Mouse (Mus musculus) midbrain, embryonic 12.5 days (tissue): ENCODE data around the gene Apeh. TPM values are rescaled to one million over a fixed set of nuclear protein-coding genes. Genes with fewer than 3 reads are reported as not detected.

Experiments used
- ATAC-seq: fragments of 200-750 bp; cut with Nextera tagmentation; 2 replicates; pipeline ENCODE4 v1.8.0; 2017; ENCODE audit warnings: low read depth, moderate TSS enrichment, moderate library complexity; ENCODE audit not compliant: low FRiP score
- H3K27ac ChIP-seq: fragments of 300-500 bp; sonication (generic); replicated peaks from 2 replicates; pipeline ENCODE4 v1.5.1; 2016; ENCODE audit warnings: mild to moderate bottlenecking
- H3K27me3 ChIP-seq: fragments of 300-500 bp; sonication (generic); 2 replicates; pipeline ENCODE4 v1.6.1; 2016; ENCODE audit warnings: mild to moderate bottlenecking
- H3K36me3 ChIP-seq: fragments of 300-500 bp; sonication (generic); 2 replicates; pipeline ENCODE4 v1.6.1; 2016
- H3K4me1 ChIP-seq: fragments of 300-500 bp; sonication (generic); 2 replicates; pipeline ENCODE4 v1.6.1; 2016
- H3K4me2 ChIP-seq: fragments of 300-500 bp; sonication (generic); replicated peaks from 2 replicates; pipeline ENCODE4 v1.6.1; 2016; ENCODE audit warnings: mild to moderate bottlenecking, moderate library complexity
- H3K4me3 ChIP-seq: fragments of 300-500 bp; sonication (generic); 2 replicates; pipeline ENCODE4 v1.5.1; 2016; ENCODE audit warnings: mild to moderate bottlenecking
- H3K9ac ChIP-seq: fragments of 300-500 bp; sonication (generic); replicated peaks from 2 replicates; pipeline ENCODE4 v1.6.1; 2016; ENCODE audit warnings: mild to moderate bottlenecking, moderate library complexity
- H3K9me3 ChIP-seq: fragments of 300-500 bp; sonication (generic); 2 replicates; pipeline ENCODE4 v1.6.1; 2016; ENCODE audit warnings: mild to moderate bottlenecking
- WGBS: fragments of 180-500 bp; shearing (Covaris S2); methylation state at CpG from one replicate; pipeline ENCODE4 v1.1.7; 2016; 5-methylcytosine and 5-hydroxymethylcytosine counted together
- polyA plus RNA-seq: library from polyadenylated mRNA; unstranded; fragments of >200 nt; fragmentation: Nextera tagmentation; extraction: Ambion mirVana; gene quantifications from 2 replicates; pipeline ENCODE4 v1.2.1, GENCODE M21; 2016

Gene Apeh
- polyA plus RNA-seq, 1 experiment from 2014 or later, result 63.2 TPM

DNA sequence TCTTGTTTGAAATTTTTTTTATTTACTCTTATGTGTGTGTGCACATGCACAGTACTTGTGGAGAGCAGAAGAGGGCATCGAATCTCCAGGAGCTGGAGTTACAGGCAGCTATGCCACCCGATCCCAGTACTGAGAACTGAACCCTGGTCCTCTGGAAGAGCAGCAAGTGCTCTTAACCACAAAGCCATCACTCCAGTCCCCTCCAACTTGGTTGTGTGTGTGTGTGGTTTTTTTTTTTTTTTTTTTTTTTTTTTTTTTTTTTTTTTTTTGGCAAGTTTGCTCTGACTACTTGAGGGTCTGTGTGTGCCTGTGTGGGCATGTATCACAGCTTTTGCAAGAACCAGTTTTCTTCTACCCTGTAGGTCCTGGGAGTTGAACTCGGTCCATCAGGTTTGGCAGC is 38.0 kb upstream of the Apeh start:
- no peak overlapping the region for H3K9ac ChIP-seq
- WGBS, result 91% methylated on average over 3 of the region's 3 CpGs
- H3K27ac ChIP-seq, result no peak overlapping the region
- no peak overlapping the region for H3K4me3 ChIP-seq
- no peak for ATAC-seq
- H3K9me3 ChIP-seq, result no peaks in the 10 kb centered on the region
- H3K4me1 ChIP-seq, result no peaks in the 10 kb centered on the region
- H3K4me2 ChIP-seq, result no peak overlapping the region
- H3K27me3 ChIP-seq, result 0 out of 2 replicates have a peak, but pooled peaks cover 4% of the 10 kb centered on the region
- peaks cover 15% of the 10 kb centered on the region for H3K36me3 ChIP-seq

DNA sequence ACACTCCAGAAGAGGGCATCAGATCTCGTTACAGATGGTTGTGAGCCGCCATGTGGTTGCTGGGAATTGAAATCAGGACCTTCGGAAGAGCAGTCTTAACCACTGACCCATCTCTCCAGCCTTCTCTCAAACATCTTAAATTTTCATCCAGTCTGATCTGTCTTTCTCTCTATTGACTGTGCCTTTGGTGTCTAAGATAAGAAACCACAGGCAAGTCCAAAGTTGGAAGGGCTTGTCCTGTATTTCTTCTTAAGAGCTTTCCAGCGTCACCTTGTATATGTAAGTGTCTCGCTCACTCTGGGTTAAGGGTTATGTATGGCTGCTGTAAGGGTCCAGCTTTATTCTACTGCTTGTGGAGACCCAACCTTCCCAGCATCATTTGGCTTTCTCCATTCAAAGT is 37.1 kb upstream of the Apeh start:
- no peak overlapping the region for H3K4me3 ChIP-seq
- H3K36me3 ChIP-seq, result peaks cover 6% of the 10 kb centered on the region; the same call in 1 of the 2 replicates
- WGBS, result 91% methylated on average over 5 of the region's 5 CpGs
- no peak overlapping the region for H3K27ac ChIP-seq
- no peak overlapping the region for H3K4me2 ChIP-seq
- no peaks in the 10 kb centered on the region for H3K9me3 ChIP-seq
- 0 out of 2 replicates have a peak, but pooled peaks cover 4% of the 10 kb centered on the region for H3K27me3 ChIP-seq
- no peak for ATAC-seq
- H3K9ac ChIP-seq, result no peak overlapping the region
- no peaks in the 10 kb centered on the region for H3K4me1 ChIP-seq

DNA sequence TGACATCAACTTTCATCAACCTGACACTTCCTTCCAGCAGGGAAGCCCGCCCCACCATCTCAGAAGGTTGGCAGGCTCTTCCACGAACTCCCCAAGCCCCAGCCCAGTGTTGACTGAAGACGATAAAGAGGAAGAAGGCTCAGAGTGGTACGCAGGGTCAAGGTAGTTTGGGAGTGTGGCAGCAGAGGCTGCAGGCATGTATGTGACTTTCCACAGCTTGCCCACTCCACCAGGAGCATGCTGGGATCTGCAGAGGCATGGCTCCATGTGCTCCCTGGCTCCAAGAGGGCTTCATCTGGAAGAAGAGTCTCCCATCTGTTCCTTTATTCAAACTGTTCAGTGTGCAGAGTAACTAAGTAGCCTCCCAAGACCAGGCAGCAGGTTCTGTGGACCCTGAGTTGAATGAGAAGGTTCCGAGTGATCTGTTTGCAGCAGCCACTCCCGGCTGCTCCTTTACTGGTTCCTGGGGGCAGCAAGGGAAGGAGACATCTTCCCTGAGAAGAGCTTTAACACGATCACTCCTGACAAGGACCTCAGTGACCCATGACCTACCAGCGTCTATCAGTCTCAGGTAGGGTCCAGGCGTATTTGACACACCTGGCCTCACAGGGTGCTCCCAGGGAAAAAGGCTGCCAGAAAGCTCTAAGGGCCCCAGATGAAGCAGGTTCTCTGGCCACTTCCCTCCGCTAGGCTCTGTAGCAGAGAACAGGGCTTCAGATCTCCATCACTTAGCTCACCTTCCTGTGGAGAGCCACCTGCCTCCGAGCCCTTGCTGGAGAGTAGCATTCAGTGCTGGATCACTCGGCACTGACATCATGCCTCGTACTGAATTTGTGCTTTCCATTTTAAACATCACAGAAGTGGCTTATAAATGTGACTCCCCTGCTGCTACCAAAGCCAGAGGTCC is 34.9 kb upstream of the Apeh start:
- no peak overlapping the region for H3K27ac ChIP-seq
- 83% methylated on average over 13 of the region's 13 CpGs for WGBS

DNA sequence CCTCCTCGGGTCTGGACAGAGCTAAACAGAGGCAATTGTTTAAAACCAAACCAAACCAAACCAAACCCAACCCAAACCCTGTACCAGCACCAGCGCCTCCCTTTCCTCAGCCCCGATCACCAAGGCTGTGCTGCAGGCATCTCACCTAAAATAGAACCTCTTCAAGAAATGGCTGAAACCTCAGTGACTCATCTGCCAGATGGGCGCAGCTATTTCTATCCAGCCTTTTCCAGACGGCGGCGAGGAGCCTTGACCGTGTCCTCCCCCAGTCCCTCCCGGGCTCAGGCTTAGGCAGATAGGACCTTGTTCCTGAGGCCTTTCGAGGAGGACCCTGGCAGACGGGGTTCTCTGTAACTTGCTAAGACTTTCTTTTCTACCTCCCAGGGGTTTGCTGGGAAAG is 33.8 kb upstream of the Apeh start:
- Histone ChIP-seq H3K27ac (no peak overlapping the region), H3K36me3 (peaks cover 13% of the 10 kb centered on the region), H3K9ac (no peak overlapping the region), H3K4me1 (no peaks in the 10 kb centered on the region), H3K9me3 (no peaks in the 10 kb centered on the region), H3K4me3 (no peak overlapping the region), H3K27me3 (no peaks in the 10 kb centered on the region), H3K4me2 (no peak overlapping the region)
- ATAC-seq, result no peak
- 89% methylated on average over 11 of the region's 11 CpGs for WGBS

More for the DNA sequence above, 34.9 kb upstream of the Apeh start:
- Histone ChIP-seq H3K36me3 (peaks cover 13% of the 10 kb centered on the region), H3K4me3 (no peak overlapping the region), H3K27me3 (no peaks in the 10 kb centered on the region), H3K4me2 (no peak overlapping the region), H3K9ac (no peak overlapping the region), H3K9me3 (no peaks in the 10 kb centered on the region), H3K4me1 (no peaks in the 10 kb centered on the region)
- ATAC-seq, result no peak

DNA sequence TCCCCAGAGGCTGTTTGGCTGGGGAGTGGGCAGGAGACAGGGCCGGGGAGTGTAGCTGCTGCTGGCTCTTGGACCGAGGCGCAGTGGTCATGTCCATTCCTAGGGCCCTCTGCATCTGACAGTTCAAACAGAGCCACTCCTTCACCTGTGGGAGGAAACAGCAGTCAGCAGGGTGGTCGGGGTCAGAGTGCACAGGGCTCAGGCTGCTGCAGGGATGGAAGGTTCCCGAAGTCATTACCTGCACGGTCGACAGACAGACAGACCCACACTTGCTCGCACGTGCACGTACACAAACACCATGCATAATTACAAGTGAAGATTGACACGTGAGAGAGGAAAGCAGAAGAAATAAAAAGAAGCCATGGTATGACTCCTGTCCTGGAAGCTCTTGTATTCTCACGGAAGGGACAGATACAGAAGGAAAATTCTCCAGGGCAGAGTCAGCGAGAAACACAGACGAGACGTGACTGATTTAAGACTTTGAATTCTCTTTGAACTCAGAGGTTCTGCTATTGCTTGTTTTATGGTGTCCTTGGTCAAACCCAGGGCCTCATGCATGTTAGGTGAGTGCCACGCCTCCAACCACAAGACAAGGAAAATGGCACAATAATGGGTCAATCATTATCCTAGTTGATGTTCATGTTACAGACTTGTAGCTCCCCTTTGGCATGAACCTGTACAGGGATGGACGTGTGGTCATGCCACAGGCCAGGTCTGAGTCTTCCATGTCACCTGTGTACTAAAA is 32.2 kb upstream of the Apeh start:
- no peak for ATAC-seq
- no peaks in the 10 kb centered on the region for H3K4me1 ChIP-seq
- no peak overlapping the region for H3K4me3 ChIP-seq
- no peak overlapping the region for H3K27ac ChIP-seq
- no peak overlapping the region for H3K4me2 ChIP-seq
- whole genome bisulfite sequencing, result 88% methylated on average over 17 of the region's 17 CpGs
- H3K27me3 ChIP-seq, result no peaks in the 10 kb centered on the region
- peaks cover 12% of the 10 kb centered on the region for H3K36me3 ChIP-seq
- H3K9ac ChIP-seq, result no peak overlapping the region
- no peaks in the 10 kb centered on the region for H3K9me3 ChIP-seq

DNA sequence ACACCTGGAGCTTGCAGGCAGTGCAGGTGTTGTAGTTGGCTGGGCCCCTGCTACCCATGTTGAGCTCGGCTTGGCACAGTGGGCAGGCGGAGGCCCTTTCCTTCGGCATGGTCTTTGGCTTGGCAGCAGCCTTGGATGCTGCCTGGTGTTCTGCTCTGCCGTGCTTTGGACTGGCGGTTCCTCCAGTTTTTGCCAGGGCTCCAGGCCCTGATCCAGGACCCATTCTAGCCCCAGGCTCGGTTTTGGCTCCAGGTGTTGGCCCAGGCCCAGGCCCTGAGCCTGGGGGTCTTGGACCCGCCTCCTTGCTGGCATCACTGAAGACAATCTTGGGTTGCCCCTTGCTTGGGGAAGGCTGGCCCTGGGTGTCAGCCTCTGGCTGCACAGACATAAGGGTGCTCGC is 31.3 kb upstream of the Apeh start:
- no peak for ATAC-seq
- WGBS, result 88% methylated on average over 8 of the region's 8 CpGs
- no peak overlapping the region for H3K9ac ChIP-seq

DNA sequence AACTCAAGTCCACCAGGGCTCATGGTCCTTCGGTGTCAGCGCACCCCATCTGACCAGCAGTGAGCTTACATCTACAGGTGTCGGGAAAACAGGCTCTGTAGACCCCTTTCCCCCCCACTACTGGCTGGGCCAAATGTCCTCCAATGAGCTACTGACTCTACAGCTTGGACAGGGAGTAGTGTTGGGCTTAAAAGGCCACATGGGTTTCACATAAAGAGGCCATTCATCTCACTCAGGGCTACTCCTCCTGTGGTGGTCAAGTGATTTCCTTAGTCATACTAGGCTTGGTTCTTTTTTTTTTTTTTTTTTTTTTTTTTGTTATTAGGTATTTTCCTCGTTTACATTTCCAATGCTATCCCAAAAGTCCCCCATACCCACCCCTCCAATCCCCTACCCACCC is 29.5 kb upstream of the Apeh start:
- Histone ChIP-seq H3K27me3 (no peaks in the 10 kb centered on the region), H3K27ac (no peak overlapping the region), H3K4me1 (peaks cover 4% of the 10 kb centered on the region; the same call in 1 of the 2 replicates), H3K9me3 (no peaks in the 10 kb centered on the region), H3K4me2 (no peak overlapping the region), H3K4me3 (no peak overlapping the region), H3K36me3 (peaks cover 10% of the 10 kb centered on the region), H3K9ac (no peak overlapping the region)
- 95% methylated on average over 3 of the region's 4 CpGs for WGBS
- no peak for ATAC-seq

More for the DNA sequence above, 31.3 kb upstream of the Apeh start:
- Histone ChIP-seq H3K27ac (no peak overlapping the region), H3K4me3 (no peak overlapping the region), H3K9me3 (no peaks in the 10 kb centered on the region), H3K36me3 (peaks cover 10% of the 10 kb centered on the region), H3K4me1 (no peaks in the 10 kb centered on the region), H3K4me2 (no peak overlapping the region), H3K27me3 (no peaks in the 10 kb centered on the region)

DNA sequence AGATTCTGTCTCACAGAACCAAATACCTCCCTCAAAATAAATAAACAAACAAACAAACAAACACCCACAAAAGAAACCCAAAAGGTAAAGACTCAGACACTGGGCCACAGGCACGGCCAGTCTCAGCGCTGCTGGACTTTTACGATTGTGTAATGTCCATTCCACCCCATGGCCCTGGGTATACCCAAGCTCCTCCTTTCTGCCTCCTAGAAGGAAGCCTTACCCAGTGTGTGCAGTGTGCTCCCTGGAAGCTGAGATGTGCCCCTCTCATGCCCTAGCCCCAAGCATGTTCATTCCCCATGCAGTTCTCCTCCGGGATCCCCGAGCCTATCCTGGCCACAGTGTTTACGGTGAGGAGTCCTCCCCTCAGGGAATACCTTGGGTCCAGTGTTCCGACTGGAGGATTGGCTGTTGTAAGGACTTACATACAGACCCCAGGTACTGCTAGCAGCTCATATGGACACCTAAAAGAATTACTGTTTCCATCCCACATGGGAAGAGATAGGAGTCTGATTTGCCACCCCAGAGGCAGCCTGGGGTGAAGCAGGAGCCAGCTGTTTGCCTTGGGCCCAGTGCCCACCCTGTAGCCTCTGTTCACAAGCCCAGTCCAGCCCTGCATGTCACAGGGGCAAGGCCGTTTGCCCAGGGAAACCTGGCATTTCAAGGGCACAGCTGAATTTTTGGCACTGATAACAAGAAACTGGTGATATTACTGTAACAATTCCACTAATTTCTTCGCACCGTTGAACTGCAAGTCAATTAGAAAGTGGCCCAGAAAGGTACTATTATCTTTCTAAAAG is 27.0 kb upstream of the Apeh start:
- H3K4me2 ChIP-seq, result no peak overlapping the region
- no peak overlapping the region for H3K9ac ChIP-seq
- no peaks in the 10 kb centered on the region for H3K9me3 ChIP-seq
- no peak overlapping the region for H3K27ac ChIP-seq
- no peak for ATAC-seq
- H3K27me3 ChIP-seq, result peaks cover under 1% of the 10 kb centered on the region; the same call in 1 of the 2 replicates
- H3K36me3 ChIP-seq, result peaks cover 18% of the 10 kb centered on the region
- H3K4me3 ChIP-seq, result no peak overlapping the region
- peaks cover 4% of the 10 kb centered on the region; the same call in 1 of the 2 replicates for H3K4me1 ChIP-seq
- WGBS, result 93% methylated on average over 10 of the region's 10 CpGs

DNA sequence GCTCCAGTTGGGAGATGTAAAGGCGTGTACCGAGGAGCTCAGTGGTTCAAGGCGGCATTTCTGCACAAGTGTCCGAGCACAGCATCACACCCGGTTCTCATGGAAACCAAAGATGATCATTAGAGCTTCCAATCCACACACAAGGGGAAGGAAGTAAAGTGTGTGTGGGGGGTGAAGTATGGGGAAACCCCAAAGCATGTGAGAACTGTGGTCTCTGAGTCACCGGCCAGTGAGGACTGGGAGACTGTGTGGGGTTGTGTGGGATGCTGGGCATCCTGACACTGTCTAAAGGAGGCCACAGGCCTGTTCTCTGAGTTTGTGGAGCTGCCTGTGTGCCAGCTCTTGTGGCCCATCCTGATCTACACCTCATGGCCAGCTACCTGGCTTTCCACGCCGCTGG is 26.3 kb upstream of the Apeh start:
- no peak overlapping the region for H3K9ac ChIP-seq

DNA sequence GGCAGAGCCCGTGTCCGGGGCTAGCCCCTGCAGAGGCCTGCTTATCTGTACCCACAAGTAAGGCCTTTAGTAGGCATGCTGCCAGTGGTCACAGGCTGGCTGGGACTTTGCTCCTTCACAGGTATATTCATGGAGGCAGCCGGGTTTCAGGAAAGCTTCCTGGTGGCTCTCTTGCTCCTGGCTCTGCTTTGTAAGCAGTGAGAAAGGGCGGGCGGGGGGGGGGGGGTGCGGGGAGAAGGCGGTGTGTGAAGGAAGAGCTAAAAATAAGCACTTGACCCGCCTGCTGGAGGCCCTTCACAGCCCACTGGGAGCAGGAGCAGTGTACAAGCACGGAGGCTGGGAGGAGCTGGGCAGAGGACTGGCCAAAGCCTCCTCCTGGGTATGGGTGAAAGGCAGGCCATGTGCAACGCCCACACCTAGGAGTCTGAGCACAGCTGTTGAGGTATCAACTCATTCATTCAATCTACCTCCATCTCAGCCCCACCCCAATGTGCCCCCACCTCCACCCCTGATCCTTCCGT is 25.5 kb upstream of the Apeh start:
- H3K9ac ChIP-seq, result no peak overlapping the region
- no peak for ATAC-seq
- no peak overlapping the region for H3K4me3 ChIP-seq
- peaks cover 22% of the 10 kb centered on the region for H3K36me3 ChIP-seq
- no peaks in the 10 kb centered on the region for H3K9me3 ChIP-seq
- no peak overlapping the region for H3K4me2 ChIP-seq
- WGBS, result 70% methylated on average over 8 of the region's 11 CpGs
- H3K27ac ChIP-seq, result no peak overlapping the region
- peaks cover 4% of the 10 kb centered on the region; the same call in 1 of the 2 replicates for H3K4me1 ChIP-seq
- peaks cover 9% of the 10 kb centered on the region; the same call in 1 of the 2 replicates for H3K27me3 ChIP-seq

More for the DNA sequence above, 26.3 kb upstream of the Apeh start:
- Histone ChIP-seq H3K27ac (no peak overlapping the region), H3K4me1 (peaks cover 4% of the 10 kb centered on the region; the same call in 1 of the 2 replicates), H3K36me3 (peaks cover 19% of the 10 kb centered on the region), H3K27me3 (peaks cover 7% of the 10 kb centered on the region; the same call in 1 of the 2 replicates), H3K4me2 (no peak overlapping the region), H3K9me3 (no peaks in the 10 kb centered on the region), H3K4me3 (no peak overlapping the region)
- ATAC-seq, result no peak
- WGBS, result 91% methylated on average over 8 of the region's 8 CpGs

DNA sequence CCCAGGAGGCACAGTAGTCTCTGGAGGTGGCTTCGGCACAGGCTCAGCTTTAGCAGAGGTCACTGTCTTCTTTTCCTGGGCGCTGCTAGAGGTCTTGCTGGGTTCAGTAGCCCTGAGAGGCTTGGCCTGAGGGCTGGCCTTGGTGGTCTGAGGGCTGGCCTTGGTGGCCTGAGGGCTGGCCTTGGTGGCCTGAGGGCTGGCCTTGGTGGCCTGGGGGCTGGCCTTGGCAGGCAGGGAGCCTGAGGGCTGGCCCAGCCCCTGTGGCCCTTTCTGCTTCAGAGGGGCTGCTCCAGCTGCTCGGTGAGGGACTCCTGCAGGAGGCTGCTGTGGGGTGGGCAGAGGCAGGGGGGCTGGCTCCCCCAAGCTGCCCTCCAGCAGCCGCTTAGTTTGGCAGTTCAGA is 22.7 kb upstream of the Apeh start:
- ATAC-seq, result no peak
- WGBS, result 62% methylated on average over 4 of the region's 4 CpGs
- Histone ChIP-seq H3K4me1 (peaks cover 4% of the 10 kb centered on the region; the same call in 1 of the 2 replicates), H3K4me3 (no peak overlapping the region), H3K4me2 (no peak overlapping the region), H3K9ac (no peak overlapping the region), H3K27me3 (peaks cover 9% of the 10 kb centered on the region; the same call in 1 of the 2 replicates), H3K36me3 (peaks cover 48% of the 10 kb centered on the region), H3K9me3 (no peaks in the 10 kb centered on the region), H3K27ac (no peak overlapping the region)
